Mouse (Mus musculus): ENCODE data around the gene Alkbh3. TPM values are rescaled to one million over a fixed set of nuclear protein-coding genes. Genes with fewer than 3 reads are reported as not detected.

Alkbh3 gene
- polyA plus RNA-seq, 1 experiment from 2014 or later, result 70.1 TPM

- Histone ChIP-seq H3K4me2 (replicated peaks; ENCODE audit: low read depth, low read length) (no peak overlapping the region), H3K9me3 (ENCODE audit: control insufficient read depth, low read depth, low read length) (no peaks in the 10 kb centered on the region), H3K27me3 (ENCODE audit: control insufficient read depth, insufficient read depth, low read length) (no peaks in the 10 kb centered on the region), H3K36me3 (ENCODE audit: control insufficient read depth, insufficient read depth, low read length) (peaks cover 25% of the 10 kb centered on the region; the same call in 1 of the 2 replicates), H3K9ac (replicated peaks; ENCODE audit: low read depth, low read length) (no peak overlapping the region), H3K4me3 (ENCODE audit: low read depth, low read length) (no peak overlapping the region), H3K27ac (ENCODE audit: low read length) (no peak overlapping the region; the same call in 1 of the 2 replicates), H3K4me1 (ENCODE audit: control insufficient read depth, insufficient read depth, low read length) (peaks cover 44% of the 10 kb centered on the region)
- WGBS, result 66% methylated on average over 4 of the region's 4 CpGs
- ATAC-seq (ENCODE audit: insufficient number of reproducible peaks, insufficient read depth, low FRiP score, low read depth), result no peak
Observed at GRCm38 (mm10) chr2:93982457-93983235, 28.0 kb downstream of the Alkbh3 start.

GRCm38 (mm10) chr2:93979249-93980120, 31.1 kb downstream of the Alkbh3 start:
- Histone ChIP-seq H3K4me2 (replicated peaks; ENCODE audit: low read depth, low read length) (no peak overlapping the region), H3K4me1 (ENCODE audit: control insufficient read depth, insufficient read depth, low read length) (peaks cover 57% of the 10 kb centered on the region), H3K27ac (ENCODE audit: low read length) (peak overlapping the region; percentile 83), H3K27me3 (ENCODE audit: control insufficient read depth, insufficient read depth, low read length) (no peaks in the 10 kb centered on the region), H3K9me3 (ENCODE audit: control insufficient read depth, low read depth, low read length) (no peaks in the 10 kb centered on the region), H3K36me3 (ENCODE audit: control insufficient read depth, insufficient read depth, low read length) (peaks cover 19% of the 10 kb centered on the region; the same call in 1 of the 2 replicates), H3K4me3 (ENCODE audit: low read depth, low read length) (no peak overlapping the region), H3K9ac (replicated peaks; ENCODE audit: low read depth, low read length) (no peak overlapping the region)
- no peak for ATAC-seq (ENCODE audit: insufficient number of reproducible peaks, insufficient read depth, low FRiP score, low read depth)
- WGBS, result 48% methylated on average over 7 of the region's 7 CpGs

DNA sequence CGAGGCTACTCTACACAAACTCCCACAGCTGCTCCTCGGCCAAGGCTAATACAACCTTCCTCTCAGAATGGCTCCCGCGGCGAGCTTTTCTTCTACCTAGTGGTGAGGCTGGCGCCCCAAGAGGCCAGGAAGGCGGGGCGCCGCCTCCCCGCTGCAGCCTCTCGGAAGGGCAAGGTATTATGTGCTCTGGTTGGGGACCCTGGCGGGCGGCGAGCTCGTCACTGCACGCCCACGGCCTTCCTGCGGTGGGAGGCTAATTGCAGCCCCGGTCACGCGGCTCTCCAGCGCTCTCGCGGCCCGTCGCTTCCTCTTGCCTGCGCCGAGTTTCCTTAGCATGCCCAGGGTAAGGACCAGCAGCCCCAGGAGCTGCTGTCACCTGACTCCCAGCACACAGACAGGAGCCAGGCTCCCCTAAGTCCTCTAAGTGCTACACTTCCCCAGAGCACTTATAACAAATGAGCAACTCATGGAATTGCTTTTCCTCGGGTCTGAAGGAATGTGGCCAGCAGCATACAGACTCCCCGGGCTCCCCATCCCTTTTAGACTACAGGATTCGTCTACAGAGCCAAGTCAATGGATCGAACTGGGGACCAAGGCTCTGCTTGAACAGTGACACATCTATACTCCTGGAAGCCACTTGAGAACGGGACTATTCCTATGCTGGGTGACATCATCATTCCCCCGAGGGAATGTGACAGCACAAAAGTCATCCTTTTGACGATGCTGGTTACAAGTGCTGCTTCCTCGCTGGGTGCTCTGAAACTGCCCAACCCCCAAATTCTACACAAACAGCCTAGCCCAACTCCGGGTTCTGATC, 34.0 kb downstream of the Alkbh3 start:
- Histone ChIP-seq H3K36me3 (ENCODE audit: control insufficient read depth, insufficient read depth, low read length) (peaks cover 19% of the 10 kb centered on the region; the same call in 1 of the 2 replicates), H3K9me3 (ENCODE audit: control insufficient read depth, low read depth, low read length) (no peaks in the 10 kb centered on the region), H3K4me3 (ENCODE audit: low read depth, low read length) (peak overlapping the region; percentile 30), H3K27ac (ENCODE audit: low read length) (peak overlapping the region; percentile 84), H3K4me2 (replicated peaks; ENCODE audit: low read depth, low read length) (peak overlapping the region; percentile 58), H3K4me1 (ENCODE audit: control insufficient read depth, insufficient read depth, low read length) (peaks cover 54% of the 10 kb centered on the region), H3K27me3 (ENCODE audit: control insufficient read depth, insufficient read depth, low read length) (no peaks in the 10 kb centered on the region), H3K9ac (replicated peaks; ENCODE audit: low read depth, low read length) (peak overlapping the region; percentile 42; the same call in 1 of the 2 replicates)
- 2% methylated on average over 37 of the region's 37 CpGs for WGBS
- peak; percentile 73 for ATAC-seq (ENCODE audit: insufficient number of reproducible peaks, insufficient read depth, low FRiP score, low read depth)

DNA sequence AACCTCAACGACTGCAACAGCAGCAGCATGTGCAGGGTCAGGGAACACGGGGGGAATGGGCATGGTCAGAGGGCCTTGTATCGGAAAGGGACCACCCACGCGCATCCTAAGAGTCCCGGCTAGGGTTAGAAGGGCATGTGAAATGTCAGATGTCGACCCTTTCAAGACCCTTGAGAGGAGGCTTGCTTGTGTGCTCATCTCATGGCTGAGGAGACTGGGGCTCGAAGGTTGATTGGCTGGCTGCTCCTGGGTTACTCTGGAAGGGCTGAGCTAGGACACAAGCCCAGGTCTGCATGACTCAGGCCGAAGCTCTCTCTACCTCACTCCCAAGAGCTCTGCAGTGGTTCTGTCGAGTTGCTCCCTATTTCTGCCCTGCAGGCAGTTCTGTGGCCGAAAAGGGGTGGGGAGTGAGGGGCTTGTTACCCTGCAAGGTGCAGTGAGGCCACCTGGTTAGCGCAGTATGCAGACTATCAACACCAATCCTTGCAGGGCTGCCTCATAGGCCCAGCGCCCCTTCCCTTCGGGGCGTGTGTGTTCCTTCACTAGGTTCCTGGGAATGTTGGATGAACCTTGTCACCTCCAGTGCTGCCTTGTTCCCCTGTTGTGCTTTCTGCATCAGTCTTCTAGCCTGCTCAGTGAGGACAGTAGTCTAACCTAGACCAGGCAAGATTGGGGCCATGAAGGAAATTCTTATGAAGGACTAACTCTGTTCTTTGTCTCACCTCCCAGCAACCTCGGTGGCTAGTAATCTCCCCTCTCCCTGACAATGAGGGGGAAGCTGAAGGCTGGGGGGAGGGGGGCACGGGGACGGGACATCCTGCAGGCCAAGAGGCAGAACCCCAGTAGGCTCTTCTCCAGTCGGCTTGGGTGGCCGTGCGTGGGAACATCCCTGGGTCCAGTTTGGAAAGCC, 34.8 kb downstream of the Alkbh3 start:
- peak overlapping the region; percentile 30 for H3K4me3 ChIP-seq (ENCODE audit: low read depth, low read length)

GRCm38 (mm10) chr2:93975041-93975440, 35.6 kb downstream of the Alkbh3 start:
- no peak overlapping the region for H3K27ac ChIP-seq (ENCODE audit: low read length)
- no peak overlapping the region for H3K4me2 ChIP-seq (replicated peaks; ENCODE audit: low read depth, low read length)
- H3K4me3 ChIP-seq (ENCODE audit: low read depth, low read length), result no peak overlapping the region
- WGBS, result 39% methylated on average over 7 of the region's 7 CpGs
- peaks cover 39% of the 10 kb centered on the region for H3K4me1 ChIP-seq (ENCODE audit: control insufficient read depth, insufficient read depth, low read length)
- H3K9me3 ChIP-seq (ENCODE audit: control insufficient read depth, low read depth, low read length), result no peaks in the 10 kb centered on the region
- H3K9ac ChIP-seq (replicated peaks; ENCODE audit: low read depth, low read length), result no peak overlapping the region
- no peak for ATAC-seq (ENCODE audit: insufficient number of reproducible peaks, insufficient read depth, low FRiP score, low read depth)
- peaks cover 4% of the 10 kb centered on the region; the same call in 1 of the 2 replicates for H3K36me3 ChIP-seq (ENCODE audit: control insufficient read depth, insufficient read depth, low read length)
- H3K27me3 ChIP-seq (ENCODE audit: control insufficient read depth, insufficient read depth, low read length), result no peaks in the 10 kb centered on the region

More for the DNA sequence above, 34.8 kb downstream of the Alkbh3 start:
- H3K36me3 ChIP-seq (ENCODE audit: control insufficient read depth, insufficient read depth, low read length), result peaks cover 11% of the 10 kb centered on the region; the same call in 1 of the 2 replicates
- ATAC-seq (ENCODE audit: insufficient number of reproducible peaks, insufficient read depth, low FRiP score, low read depth), result 0 out of 2 replicates have a peak, but pooled peaks have one; percentile 1
- no peaks in the 10 kb centered on the region for H3K9me3 ChIP-seq (ENCODE audit: control insufficient read depth, low read depth, low read length)
- WGBS, result 27% methylated on average over 21 of the region's 21 CpGs
- H3K27me3 ChIP-seq (ENCODE audit: control insufficient read depth, insufficient read depth, low read length), result no peaks in the 10 kb centered on the region
- H3K4me2 ChIP-seq (replicated peaks; ENCODE audit: low read depth, low read length), result peak overlapping the region; percentile 58
- peak overlapping the region; percentile 42; the same call in 1 of the 2 replicates for H3K9ac ChIP-seq (replicated peaks; ENCODE audit: low read depth, low read length)
- H3K27ac ChIP-seq (ENCODE audit: low read length), result peak overlapping the region; percentile 84
- peaks cover 47% of the 10 kb centered on the region for H3K4me1 ChIP-seq (ENCODE audit: control insufficient read depth, insufficient read depth, low read length)

DNA sequence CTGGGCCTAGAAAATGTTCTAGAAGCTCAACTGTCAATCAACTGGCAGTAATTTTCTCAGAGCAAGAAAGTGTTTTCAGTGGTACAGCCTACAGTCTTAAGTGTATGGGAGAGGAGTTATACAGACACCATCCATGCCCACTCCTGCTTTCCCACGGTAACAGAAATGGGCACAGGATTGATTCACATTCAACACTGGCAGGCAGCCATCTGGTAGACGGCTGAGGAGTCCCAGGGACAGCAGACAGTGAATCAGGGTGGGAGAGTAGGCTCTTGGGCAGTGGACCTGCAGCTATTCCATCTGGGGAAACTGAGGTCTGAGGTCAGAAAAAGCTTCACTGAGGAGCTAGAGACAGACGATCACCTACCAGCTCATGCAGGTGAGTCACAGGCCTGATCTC, 39.0 kb downstream of the Alkbh3 start:
- no peak overlapping the region for H3K27ac ChIP-seq (ENCODE audit: low read length)
- no peak for ATAC-seq (ENCODE audit: insufficient number of reproducible peaks, insufficient read depth, low FRiP score, low read depth)
- H3K4me3 ChIP-seq (ENCODE audit: low read depth, low read length), result no peak overlapping the region
- H3K4me1 ChIP-seq (ENCODE audit: control insufficient read depth, insufficient read depth, low read length), result peaks cover 13% of the 10 kb centered on the region
- H3K36me3 ChIP-seq (ENCODE audit: control insufficient read depth, insufficient read depth, low read length), result no peaks in the 10 kb centered on the region
- no peak overlapping the region for H3K9ac ChIP-seq (replicated peaks; ENCODE audit: low read depth, low read length)
- WGBS, result 83% methylated on average over 3 of the region's 3 CpGs
- H3K4me2 ChIP-seq (replicated peaks; ENCODE audit: low read depth, low read length), result no peak overlapping the region
- no peaks in the 10 kb centered on the region for H3K9me3 ChIP-seq (ENCODE audit: control insufficient read depth, low read depth, low read length)
- H3K27me3 ChIP-seq (ENCODE audit: control insufficient read depth, insufficient read depth, low read length), result no peaks in the 10 kb centered on the region

GRCm38 (mm10) chr2:93964494-93965160, 46.0 kb downstream of the Alkbh3 start:
- ATAC-seq (ENCODE audit: insufficient number of reproducible peaks, insufficient read depth, low FRiP score, low read depth), result no peak
- 50% methylated on average over 7 of the region's 7 CpGs for WGBS
- no peaks in the 10 kb centered on the region for H3K36me3 ChIP-seq (ENCODE audit: control insufficient read depth, insufficient read depth, low read length)
- no peak overlapping the region for H3K4me3 ChIP-seq (ENCODE audit: low read depth, low read length)
- no peak overlapping the region for H3K4me2 ChIP-seq (replicated peaks; ENCODE audit: low read depth, low read length)
- no peaks in the 10 kb centered on the region for H3K27me3 ChIP-seq (ENCODE audit: control insufficient read depth, insufficient read depth, low read length)
- no peaks in the 10 kb centered on the region for H3K9me3 ChIP-seq (ENCODE audit: control insufficient read depth, low read depth, low read length)
- H3K4me1 ChIP-seq (ENCODE audit: control insufficient read depth, insufficient read depth, low read length), result no peaks in the 10 kb centered on the region
- H3K9ac ChIP-seq (replicated peaks; ENCODE audit: low read depth, low read length), result no peak overlapping the region
- H3K27ac ChIP-seq (ENCODE audit: low read length), result no peak overlapping the region
